Mouse (Mus musculus): ENCODE results near the gene Btbd9. TPM values are rescaled to one million over a fixed set of nuclear protein-coding genes. Genes with fewer than 3 reads are reported as not detected.

Btbd9 gene
- polyA plus RNA-seq, 1 experiment, result 31.2 TPM

DNA sequence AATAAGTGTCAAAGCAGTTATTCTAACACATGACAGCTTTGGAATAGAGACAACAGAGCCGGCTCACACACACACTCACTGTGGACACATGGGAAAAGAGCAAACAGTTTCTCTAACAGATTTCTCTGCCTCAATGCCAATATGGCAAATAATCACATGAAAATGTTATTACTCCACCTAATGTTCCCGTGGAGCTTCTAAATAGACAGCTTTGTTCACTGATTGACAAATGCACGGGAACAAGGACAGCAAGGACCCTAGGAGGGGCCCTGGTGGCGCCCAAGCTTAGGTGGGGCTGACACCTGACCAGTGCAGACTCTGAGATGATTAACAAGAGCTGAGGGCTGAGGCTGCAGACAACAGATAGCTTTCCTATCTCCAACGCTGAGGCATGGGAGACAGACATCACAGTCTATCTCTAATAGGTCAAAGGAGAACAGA is 140.2 kb downstream of the Btbd9 start:
- peaks cover 8% of the 10 kb centered on the region for H3K4me1 ChIP-seq (ENCODE audit: control insufficient read depth, insufficient read depth, insufficient read length, low read length)
- H3K4me3 ChIP-seq (ENCODE audit: low read depth, low read length), result no peak overlapping the region
- no peak overlapping the region for H3K27ac ChIP-seq (ENCODE audit: insufficient read depth, low read depth, low read length)
- WGBS, result 56% methylated on average over 5 of the region's 5 CpGs
- H3K36me3 ChIP-seq (ENCODE audit: control insufficient read depth, insufficient read depth, low read length), result no peaks in the 10 kb centered on the region
- no peaks in the 10 kb centered on the region for H3K27me3 ChIP-seq (ENCODE audit: control insufficient read depth, insufficient read depth, low read length)
- no peak for TF ChIP-seq POLR2A (IDR thresholded peaks at IDR 0.05; ENCODE audit: low read depth, low read length)
- no peak for TF ChIP-seq CTCF (IDR thresholded peaks at IDR 0.05; ENCODE audit: extremely low read depth, insufficient read length, insufficient replicate concordance, low read depth, low read length)

DNA sequence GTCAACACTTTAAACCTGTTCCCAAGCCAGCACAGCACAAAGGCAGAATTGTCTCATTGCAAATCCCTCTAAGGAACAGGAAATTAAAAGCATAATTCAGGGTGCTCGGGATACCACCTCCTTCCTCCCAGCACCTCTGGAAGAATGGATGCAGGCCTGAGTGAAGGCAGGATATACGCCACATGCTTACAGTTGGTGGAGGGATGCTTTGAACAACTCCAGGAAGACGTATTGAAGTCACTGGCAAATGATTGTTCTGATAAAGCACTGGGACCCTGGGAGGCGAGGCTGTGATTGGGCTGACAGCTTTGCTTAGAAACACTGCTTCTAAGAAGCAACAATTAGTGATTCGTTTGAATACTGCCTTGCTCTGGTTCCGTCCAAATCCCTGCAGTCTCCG is 140.8 kb downstream of the Btbd9 start:
- WGBS, result 87% methylated on average over 7 of the region's 7 CpGs
- no peak for TF ChIP-seq POLR2A (IDR thresholded peaks at IDR 0.05; ENCODE audit: low read depth, low read length)

DNA sequence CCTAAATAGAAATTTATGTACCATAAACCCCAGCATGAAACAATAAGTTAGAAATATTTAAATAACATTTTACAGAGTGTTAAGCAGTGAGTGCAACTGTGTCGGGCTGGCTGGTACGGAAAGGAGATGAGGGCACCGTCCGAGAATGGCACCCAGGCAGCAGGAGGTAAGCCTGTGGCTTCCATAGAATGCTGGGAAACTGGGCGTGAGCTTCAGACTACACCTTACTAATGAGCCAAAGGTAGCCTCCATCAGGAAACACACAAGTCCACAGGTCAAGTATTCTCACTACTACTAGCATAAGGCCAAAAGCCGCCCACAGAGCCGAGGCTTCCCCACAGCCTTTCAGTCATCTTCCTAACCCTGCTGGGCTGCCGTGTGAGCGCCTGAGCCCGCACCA is 144.2 kb downstream of the Btbd9 start:
- TF ChIP-seq CTCF (IDR thresholded peaks at IDR 0.05; ENCODE audit: extremely low read depth, insufficient read length, insufficient replicate concordance, low read depth, low read length) (no peak), POLR2A (IDR thresholded peaks at IDR 0.05; ENCODE audit: low read depth, low read length) (no peak)
- H3K27me3 ChIP-seq (ENCODE audit: control insufficient read depth, insufficient read depth, low read length), result no peaks in the 10 kb centered on the region
- 71% methylated on average over 10 of the region's 10 CpGs for WGBS
- peak overlapping the region; percentile 31; the same call in 1 of the 2 replicates for H3K27ac ChIP-seq (ENCODE audit: insufficient read depth, low read depth, low read length)
- H3K4me3 ChIP-seq (ENCODE audit: low read depth, low read length), result no peak overlapping the region
- H3K4me1 ChIP-seq (ENCODE audit: control insufficient read depth, insufficient read depth, insufficient read length, low read length), result peaks cover 4% of the 10 kb centered on the region
- H3K36me3 ChIP-seq (ENCODE audit: control insufficient read depth, insufficient read depth, low read length), result no peaks in the 10 kb centered on the region

More for the DNA sequence above, 140.8 kb downstream of the Btbd9 start:
- Histone ChIP-seq H3K4me1 (ENCODE audit: control insufficient read depth, insufficient read depth, insufficient read length, low read length) (peaks cover 8% of the 10 kb centered on the region), H3K27me3 (ENCODE audit: control insufficient read depth, insufficient read depth, low read length) (no peaks in the 10 kb centered on the region), H3K4me3 (ENCODE audit: low read depth, low read length) (no peak overlapping the region), H3K36me3 (ENCODE audit: control insufficient read depth, insufficient read depth, low read length) (no peaks in the 10 kb centered on the region), H3K27ac (ENCODE audit: insufficient read depth, low read depth, low read length) (no peak overlapping the region)

DNA sequence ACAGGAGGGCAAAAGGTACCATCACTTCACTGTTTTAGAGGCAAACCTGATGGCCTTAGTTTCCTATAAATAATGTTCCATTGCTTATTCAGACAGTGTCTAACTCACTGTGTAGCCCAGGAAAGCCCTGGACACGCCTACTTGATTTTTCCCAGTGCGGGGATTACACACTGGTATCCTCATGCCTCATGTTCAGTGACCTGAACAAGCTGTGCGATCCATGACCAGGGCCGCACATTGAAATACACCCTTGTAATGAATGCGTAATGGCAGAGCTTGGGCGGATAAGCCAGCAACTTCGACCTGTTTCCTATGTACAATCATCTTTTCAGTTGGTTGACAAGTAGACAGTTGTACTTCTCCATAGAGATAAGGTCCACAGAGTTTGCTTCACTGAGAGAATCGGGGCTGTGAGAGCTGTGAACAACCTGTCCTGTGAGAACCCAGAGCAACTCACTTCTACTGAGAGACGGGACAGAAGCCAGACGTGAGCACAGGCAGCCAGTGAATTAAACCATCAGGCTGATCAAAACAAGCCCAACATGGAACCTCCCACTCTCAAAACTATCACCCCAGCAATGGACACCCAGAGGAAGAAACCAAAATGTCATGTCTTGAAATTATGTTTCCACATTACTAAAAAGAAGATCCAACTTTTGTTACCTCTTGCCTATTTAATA is 145.2 kb downstream of the Btbd9 start:
- H3K27me3 ChIP-seq (ENCODE audit: control insufficient read depth, insufficient read depth, low read length), result no peaks in the 10 kb centered on the region
- TF ChIP-seq POLR2A (IDR thresholded peaks at IDR 0.05; ENCODE audit: low read depth, low read length), result no peak
- TF ChIP-seq CTCF (IDR thresholded peaks at IDR 0.05; ENCODE audit: extremely low read depth, insufficient read length, insufficient replicate concordance, low read depth, low read length), result no peak
- H3K4me1 ChIP-seq (ENCODE audit: control insufficient read depth, insufficient read depth, insufficient read length, low read length), result peaks cover 4% of the 10 kb centered on the region
- H3K4me3 ChIP-seq (ENCODE audit: low read depth, low read length), result no peak overlapping the region
- H3K27ac ChIP-seq (ENCODE audit: insufficient read depth, low read depth, low read length), result no peak overlapping the region
- 93% methylated on average over 10 of the region's 10 CpGs for WGBS
- no peaks in the 10 kb centered on the region for H3K36me3 ChIP-seq (ENCODE audit: control insufficient read depth, insufficient read depth, low read length)

DNA sequence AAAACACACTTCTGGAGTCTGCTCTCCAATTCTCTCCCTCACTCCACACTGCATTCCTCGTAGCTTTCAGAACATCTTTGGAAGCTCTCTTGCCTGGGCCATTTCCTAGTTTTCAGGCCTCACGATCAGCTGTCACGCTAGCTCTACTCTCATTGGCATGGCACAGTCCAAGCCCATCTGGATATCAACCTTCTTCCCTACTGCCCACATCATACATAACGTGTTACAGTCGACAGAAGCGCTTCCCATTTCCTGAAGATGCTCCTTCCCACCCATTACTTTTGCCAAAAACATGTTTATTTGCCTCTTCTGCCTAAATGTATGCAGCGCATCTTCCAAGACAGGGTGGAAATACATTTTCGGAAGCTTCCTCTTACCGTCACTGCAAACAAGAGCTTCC is 147.6 kb downstream of the Btbd9 start:
- Histone ChIP-seq H3K27ac (ENCODE audit: insufficient read depth, low read depth, low read length) (no peak overlapping the region), H3K4me1 (ENCODE audit: control insufficient read depth, insufficient read depth, insufficient read length, low read length) (peaks cover 4% of the 10 kb centered on the region), H3K4me3 (ENCODE audit: low read depth, low read length) (no peak overlapping the region), H3K36me3 (ENCODE audit: control insufficient read depth, insufficient read depth, low read length) (no peaks in the 10 kb centered on the region), H3K27me3 (ENCODE audit: control insufficient read depth, insufficient read depth, low read length) (no peaks in the 10 kb centered on the region)
- 86% methylated on average over 9 of the region's 9 CpGs for WGBS
- TF ChIP-seq POLR2A (IDR thresholded peaks at IDR 0.05; ENCODE audit: low read depth, low read length), result no peak
- TF ChIP-seq CTCF (IDR thresholded peaks at IDR 0.05; ENCODE audit: extremely low read depth, insufficient read length, insufficient replicate concordance, low read depth, low read length), result no peak

DNA sequence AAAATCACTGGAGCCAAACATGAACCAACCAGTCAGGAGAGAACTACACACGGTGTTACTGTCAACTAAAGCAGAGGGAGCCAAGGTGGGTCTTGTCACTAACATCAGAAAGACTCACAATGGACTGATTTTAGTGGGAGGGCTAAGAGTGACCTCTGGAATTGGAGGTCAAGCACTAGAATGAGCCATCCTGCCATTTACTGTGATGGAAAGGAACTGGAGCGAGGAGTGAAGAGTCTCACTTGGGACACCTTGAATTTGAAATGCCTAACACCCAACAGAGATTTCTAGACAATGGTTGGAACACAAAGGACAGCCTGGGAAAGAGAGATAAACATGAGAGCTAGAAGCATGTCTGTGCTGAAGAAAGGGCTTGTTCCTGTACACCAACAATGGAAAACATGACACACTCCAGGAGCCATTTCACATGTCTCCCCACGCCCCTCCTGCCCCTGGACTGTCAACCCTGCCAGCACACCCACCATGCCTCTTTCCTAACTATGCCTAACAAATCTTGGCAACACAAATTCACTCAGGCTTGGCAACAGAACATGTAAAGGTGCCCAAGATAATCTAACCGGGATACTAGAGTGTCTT is 152.9 kb downstream of the Btbd9 start:
- TF ChIP-seq POLR2A (IDR thresholded peaks at IDR 0.05; ENCODE audit: low read depth, low read length) (no peak), CTCF (IDR thresholded peaks at IDR 0.05; ENCODE audit: extremely low read depth, insufficient read length, insufficient replicate concordance, low read depth, low read length) (no peak)
- H3K4me1 ChIP-seq (ENCODE audit: control insufficient read depth, insufficient read depth, insufficient read length, low read length), result 0 out of 2 replicates have a peak, but pooled peaks cover 2% of the 10 kb centered on the region
- no peak overlapping the region for H3K4me3 ChIP-seq (ENCODE audit: low read depth, low read length)
- H3K27ac ChIP-seq (ENCODE audit: insufficient read depth, low read depth, low read length), result no peak overlapping the region
- H3K27me3 ChIP-seq (ENCODE audit: control insufficient read depth, insufficient read depth, low read length), result no peaks in the 10 kb centered on the region
- 83% methylated on average over 4 of the region's 4 CpGs for WGBS
- H3K36me3 ChIP-seq (ENCODE audit: control insufficient read depth, insufficient read depth, low read length), result no peaks in the 10 kb centered on the region

DNA sequence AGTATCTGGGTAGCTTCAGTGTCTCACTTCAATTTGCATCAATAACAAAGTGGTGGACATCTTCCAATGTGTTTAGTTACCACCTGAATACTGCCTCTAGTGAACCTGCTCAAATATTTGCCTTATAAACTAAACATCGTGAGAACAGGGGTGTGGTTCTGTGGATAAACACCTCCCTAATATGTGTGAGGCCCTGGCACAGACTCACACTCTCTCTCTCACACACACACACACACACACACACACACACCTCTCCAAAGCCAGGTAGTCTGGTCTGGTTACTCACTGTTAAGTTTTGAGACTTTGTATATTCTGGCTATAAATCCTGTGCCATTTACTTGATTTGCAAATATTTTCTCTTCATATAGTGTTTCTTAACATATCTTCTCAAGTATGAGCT is 154.0 kb downstream of the Btbd9 start:
- 22% methylated on average over 1 of the region's 1 CpGs for WGBS
- no peak overlapping the region for H3K4me3 ChIP-seq (ENCODE audit: low read depth, low read length)
- no peak overlapping the region for H3K27ac ChIP-seq (ENCODE audit: insufficient read depth, low read depth, low read length)
- no peak for TF ChIP-seq CTCF (IDR thresholded peaks at IDR 0.05; ENCODE audit: extremely low read depth, insufficient read length, insufficient replicate concordance, low read depth, low read length)
- no peak for TF ChIP-seq POLR2A (IDR thresholded peaks at IDR 0.05; ENCODE audit: low read depth, low read length)
- H3K27me3 ChIP-seq (ENCODE audit: control insufficient read depth, insufficient read depth, low read length), result no peaks in the 10 kb centered on the region
- H3K4me1 ChIP-seq (ENCODE audit: control insufficient read depth, insufficient read depth, insufficient read length, low read length), result peaks cover 4% of the 10 kb centered on the region; the same call in 1 of the 2 replicates
- no peaks in the 10 kb centered on the region for H3K36me3 ChIP-seq (ENCODE audit: control insufficient read depth, insufficient read depth, low read length)

Measured in small intestine, adult 2 months (tissue).